Mouse (Mus musculus) myocyte (in vitro differentiated cells): ENCODE data around the gene Adgrf4.

Source experiments
- CEBPB ChIP-seq: IDR thresholded peaks from 2 replicates; pipeline ENCODE4 v1.6.1; 2011; ENCODE audit warnings: mild to moderate bottlenecking, moderate library complexity; ENCODE audit not compliant: poor library complexity, insufficient read depth, severe bottlenecking
- E2F4 ChIP-seq: IDR thresholded peaks from one replicate; pipeline ENCODE4 v1.6.1; 2011; ENCODE audit warnings: mild to moderate bottlenecking, control low read depth, moderate library complexity; ENCODE audit not compliant: insufficient read depth
- MAX ChIP-seq: IDR thresholded peaks from one replicate; pipeline ENCODE4 v1.6.1; 2011; ENCODE audit warnings: low read depth, mild to moderate bottlenecking, control low read depth
- MYOD1 ChIP-seq, 3 experiments: IDR thresholded peaks; one replicate each; pipeline ENCODE4 v1.6.1; 2011; ENCODE audit warnings: control low read depth in 2 of 3, low read depth in 2 of 3, mild to moderate bottlenecking in 2 of 3, moderate library complexity in 1 of 3; ENCODE audit not compliant: insufficient read length in 2 of 3, control insufficient read depth in 1 of 3
- MYOG ChIP-seq, 3 experiments: IDR thresholded peaks; one replicate each; pipeline ENCODE4 v1.6.1; 2011; ENCODE audit warnings: control low read depth in 2 of 3, low read depth in 2 of 3, mild to moderate bottlenecking in 2 of 3; ENCODE audit not compliant: insufficient read length in 2 of 3, control insufficient read depth in 1 of 3, insufficient read depth in 1 of 3
- POLR2A ChIP-seq: IDR thresholded peaks from one replicate; pipeline ENCODE4 v1.6.1; 2011; ENCODE audit warnings: low read depth, mild to moderate bottlenecking, control low read depth, moderate library complexity; ENCODE audit not compliant: insufficient read length
- SRF ChIP-seq: IDR thresholded peaks from one replicate; pipeline ENCODE4 v1.6.1; 2011; ENCODE audit warnings: low read depth; ENCODE audit not compliant: control insufficient read depth, insufficient read length
- TCF12 ChIP-seq: IDR thresholded peaks from one replicate; pipeline ENCODE4 v1.6.1; 2011; ENCODE audit warnings: mild to moderate bottlenecking, control low read depth; ENCODE audit not compliant: poor library complexity, insufficient read depth, severe bottlenecking
- TCF3 ChIP-seq: IDR thresholded peaks from one replicate; pipeline ENCODE4 v1.6.1; 2011; ENCODE audit warnings: low read depth, control low read depth; ENCODE audit not compliant: insufficient read length
- USF1 ChIP-seq: IDR thresholded peaks from one replicate; pipeline ENCODE4 v1.6.1; 2011; ENCODE audit warnings: low read depth, mild to moderate bottlenecking, control low read depth, moderate library complexity

DNA sequence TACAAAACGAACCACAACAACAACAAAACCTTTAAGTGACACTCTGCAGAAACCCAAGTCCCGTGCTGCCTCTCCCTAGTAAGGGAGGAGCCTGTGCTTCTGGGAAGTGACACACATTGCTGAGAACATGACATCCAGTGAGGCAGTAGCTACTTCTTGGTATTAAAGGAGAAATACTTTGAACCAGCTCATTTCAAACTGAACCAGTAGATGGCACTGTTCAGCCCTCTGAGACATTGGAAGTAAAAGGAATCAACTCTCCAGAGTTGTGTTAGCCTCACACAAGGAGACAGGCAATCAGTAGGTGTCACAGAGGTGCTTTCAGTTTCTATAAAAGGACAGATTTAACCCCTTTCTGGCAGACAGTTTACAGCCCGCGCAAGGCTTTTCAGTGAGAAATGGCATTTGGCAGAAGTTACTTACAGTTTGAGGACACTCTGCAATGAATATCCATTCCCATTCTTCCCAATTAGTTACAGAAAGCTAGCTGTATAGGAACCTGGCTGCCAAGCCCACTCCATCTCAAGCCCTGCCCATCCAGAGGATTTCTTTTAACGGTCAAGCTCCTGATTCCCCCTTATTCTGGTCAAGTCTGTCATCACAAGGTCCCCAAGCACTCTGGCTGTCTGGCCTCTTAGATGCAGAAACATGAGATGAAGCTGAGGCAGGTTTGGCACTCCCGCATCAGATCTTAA, 78.9 kb downstream of the Adgrf4 start:
- TF ChIP-seq TCF12 (no peak), POLR2A (no peak), E2F4 (no peak), USF1 (no peak), CEBPB (no peak), MYOD1 (IDR thresholded peaks at IDR 0.05; ENCODE audit: control insufficient read depth in 1 of 3, insufficient read length in 2 of 3, low read depth in 2 of 3) (no peak), TCF3 (no peak), MAX (no peak), SRF (no peak), MYOG (IDR thresholded peaks at IDR 0.05; ENCODE audit: control insufficient read depth in 1 of 3, insufficient read depth in 1 of 3, insufficient read length in 2 of 3, low read depth in 2 of 3) (no peak)
